Mouse (Mus musculus): ENCODE measurements around the gene Tpte.

GRCm38 (mm10) chr8:22302326-22302725, 19.1 kb downstream of the Tpte start:
- TF ChIP-seq POLR2A (IDR thresholded peaks at IDR 0.05; ENCODE audit: borderline replicate concordance, insufficient read depth, low read length) (no peak), CTCF (IDR thresholded peaks at IDR 0.05; ENCODE audit: borderline replicate concordance, insufficient read depth, low read depth, low read length) (no peak)
